In the genomic region with DNA sequence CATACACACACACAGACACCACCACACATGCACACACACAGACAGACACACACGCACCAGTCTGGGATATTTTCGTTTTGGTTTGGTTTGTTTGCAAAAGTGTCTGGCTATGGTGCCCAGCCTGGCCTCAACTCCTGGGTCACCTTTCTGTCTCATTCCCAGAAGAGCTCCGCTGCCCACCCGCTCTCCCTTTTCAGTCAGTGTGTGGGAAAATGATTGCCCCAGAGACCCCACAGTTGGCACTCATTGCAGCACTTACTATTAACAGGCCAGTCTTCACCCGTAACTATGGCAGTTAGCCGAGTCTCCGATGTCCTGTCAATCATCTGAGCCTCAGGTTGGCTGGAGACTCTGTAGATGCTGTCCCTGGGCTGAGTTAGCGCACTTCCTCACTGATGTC, we compare ENCODE assay signal across 16 mouse cellular contexts. TPM values are rescaled to one million over a fixed set of nuclear protein-coding genes. Genes with fewer than 3 reads are reported as not detected.
"Had no signal": no experiment of that assay in that cellular context is flagged by ENCODE, and none has a peak within 500 bp of the region (broad histone marks: within the 10 kb centered on the region; RNA-seq: fewer than 3 reads in every experiment).

No protein-coding gene starts in this region.

- DNase-seq: kidney, adult 18-20 months; kidney, postnatal 10 days; right cerebral cortex, postnatal 14 days; thymus, postnatal 36 days had no signal

- H3K4me1 ChIP-seq: megakaryocyte, embryonic 14.5 days; midbrain, embryonic 15.5 days; neural tube, embryonic 13.5 days; stomach, embryonic 15.5 days had no signal

- H3K9ac ChIP-seq: midbrain, embryonic 15.5 days; neural tube, embryonic 13.5 days; stomach, embryonic 15.5 days had no signal

- H3K9me3 ChIP-seq: megakaryocyte, embryonic 14.5 days; midbrain, embryonic 15.5 days; neural tube, embryonic 13.5 days; stomach, embryonic 15.5 days had no signal

- H3K27ac ChIP-seq: layer of hippocampus, adult 2 months; macrophage; midbrain, embryonic 15.5 days; neural tube, embryonic 13.5 days had no signal

- H3K36me3 ChIP-seq: midbrain, embryonic 15.5 days; stomach, embryonic 15.5 days had no signal

- H3K27me3 ChIP-seq: megakaryocyte, embryonic 14.5 days; midbrain, embryonic 15.5 days; neural tube, embryonic 13.5 days; stomach, embryonic 15.5 days had no signal

- ATAC-seq: inflammation-experienced regulatory T-cells, adult 6 months; midbrain, embryonic 15.5 days had no signal

- H3K4me3 ChIP-seq: layer of hippocampus, adult 2 months; megakaryocyte, embryonic 14.5 days; midbrain, embryonic 15.5 days; neural tube, embryonic 13.5 days; stomach, embryonic 15.5 days had no signal

- H3K4me2 ChIP-seq: liver, embryonic 11.5 days; midbrain, embryonic 11.5 days; midbrain, embryonic 15.5 days; neural tube, embryonic 13.5 days; stomach, embryonic 15.5 days had no signal

RNA-seq across cellular contexts. Expression of a gene that starts 21.5 kb away (rescaled TPM):
- total RNA-seq: layer of hippocampus, postnatal 10 days; left cerebral cortex, postnatal 36 days; monocyte, adult 5-6 weeks had no signal
- polyA plus RNA-seq: midbrain, embryonic 11.5 days; midbrain, embryonic 15.5 days; neural tube, embryonic 13.5 days had no signal
